Comparison of ENCODE assay signal across 8 mouse cellular contexts in genomic region chr2:26444946-26445665, GRCm38 (mm10). TPM values are rescaled to one million over a fixed set of nuclear protein-coding genes. Genes with fewer than 3 reads are reported as not detected.
DNase-seq lines count a peak whose midpoint lies in the region; ATAC-seq and TF ChIP-seq lines count a peak whose summit lies in the region.

Gene Sec16a (minus strand): TSS chr2:26445216.

- DNase-seq in c-Kit-positive CD71-positive TER-119-positive erythroid progenitor cells, embryonic 14.5 days (ENCODE audit: low spot score): peak; percentile 100
- peak; percentile 100 for DNase-seq in heart, postnatal 0 days (ENCODE audit: low spot score)
- peak; percentile 100 for DNase-seq in kidney, postnatal 4 days

- H3K4me1 ChIP-seq in E14TG2a.4 (replicated peaks; ENCODE audit: low read depth, low read length): peaks cover 80% of the 10 kb centered on the region
- peaks cover 37% of the 10 kb centered on the region for H3K4me1 ChIP-seq in forebrain, embryonic 12.5 days
- H3K4me1 ChIP-seq in heart, postnatal 0 days (ENCODE audit: control insufficient read depth, insufficient read depth): peaks cover 27% of the 10 kb centered on the region
- peaks cover 28% of the 10 kb centered on the region for H3K4me1 ChIP-seq in liver, embryonic 16.5 days (ENCODE audit: control insufficient read depth, low read depth, low read length)
- peaks cover 60% of the 10 kb centered on the region for H3K4me1 ChIP-seq in neural tube, embryonic 13.5 days (replicated peaks)
- peaks cover 4% of the 10 kb centered on the region for H3K4me1 ChIP-seq in testis, adult 2 months (ENCODE audit: control insufficient read depth, insufficient read depth, low read length)

- peak within 1 kb of the TSS; percentile 85 for H3K9ac ChIP-seq in forebrain, embryonic 12.5 days
- peak within 1 kb of the TSS; percentile 89 for H3K9ac ChIP-seq in heart, postnatal 0 days (replicated peaks; ENCODE audit: low read depth, low read length)
- peak within 1 kb of the TSS; percentile 84 for H3K9ac ChIP-seq in liver, embryonic 16.5 days (ENCODE audit: low read depth, low read length)
- peak within 1 kb of the TSS; percentile 90 for H3K9ac ChIP-seq in neural tube, embryonic 13.5 days

- peak; percentile 93 for ATAC-seq in forebrain, embryonic 12.5 days (ENCODE audit: low FRiP score)
- peak; percentile 92 for ATAC-seq in heart, postnatal 0 days (ENCODE audit: insufficient read depth, low read depth)
- ATAC-seq in liver, embryonic 16.5 days (ENCODE audit: low read depth): peak; percentile 88
- ATAC-seq in neural tube, embryonic 13.5 days (ENCODE audit: low read depth): peak; percentile 94

- WGBS in forebrain, embryonic 12.5 days: under 1% methylated on average over 55 of the region's 61 CpGs
- under 1% methylated on average over 61 of the region's 61 CpGs for WGBS in heart, postnatal 0 days
- under 1% methylated on average over 61 of the region's 61 CpGs for WGBS in liver, embryonic 16.5 days (ENCODE audit: insufficient replicate concordance)
- 0% methylated on average over 60 of the region's 61 CpGs for WGBS in neural tube, embryonic 13.5 days

- peak within 1 kb of the TSS; percentile 96 for H3K4me3 ChIP-seq in E14TG2a.4 (replicated peaks; ENCODE audit: low read length)
- H3K4me3 ChIP-seq in forebrain, embryonic 12.5 days (replicated peaks): peak within 1 kb of the TSS; percentile 82
- peak within 1 kb of the TSS; percentile 82 for H3K4me3 ChIP-seq in heart, postnatal 0 days (ENCODE audit: low read depth, low read length)
- peak within 1 kb of the TSS; percentile 83 for H3K4me3 ChIP-seq in liver, embryonic 16.5 days (ENCODE audit: low read depth, low read length)
- H3K4me3 ChIP-seq in neural tube, embryonic 13.5 days: peak within 1 kb of the TSS; percentile 89
- peak within 1 kb of the TSS; percentile 81 for H3K4me3 ChIP-seq in testis, adult 2 months (ENCODE audit: control insufficient read depth, low read depth, low read length)

- H3K9me3 ChIP-seq in E14TG2a.4 (ENCODE audit: low read length): no peaks in the 10 kb centered on the region
- no peaks in the 10 kb centered on the region for H3K9me3 ChIP-seq in forebrain, embryonic 12.5 days
- no peaks in the 10 kb centered on the region for H3K9me3 ChIP-seq in heart, postnatal 0 days (replicated peaks; ENCODE audit: control insufficient read depth, low read length)
- no peaks in the 10 kb centered on the region for H3K9me3 ChIP-seq in liver, embryonic 16.5 days (replicated peaks; ENCODE audit: control insufficient read depth, low read length)
- no peaks in the 10 kb centered on the region for H3K9me3 ChIP-seq in neural tube, embryonic 13.5 days

- peak within 1 kb of the TSS; percentile 90 for H3K4me2 ChIP-seq in forebrain, embryonic 12.5 days
- H3K4me2 ChIP-seq in heart, postnatal 0 days (ENCODE audit: low read depth, low read length): peak within 1 kb of the TSS; percentile 88
- peak within 1 kb of the TSS; percentile 98 for H3K4me2 ChIP-seq in liver, embryonic 16.5 days (ENCODE audit: low read depth, low read length)
- H3K4me2 ChIP-seq in neural tube, embryonic 13.5 days: peak within 1 kb of the TSS; percentile 89

- TF ChIP-seq POLR2A in testis, adult 2 months (IDR thresholded peaks at IDR 0.05; ENCODE audit: control insufficient read depth, low read depth, low read length): peak; percentile 57; the same call in 1 of the 2 replicates

- TF ChIP-seq CTCF in E14TG2a.4 (conservative IDR thresholded peaks at IDR 0.05; ENCODE audit: low read length): no peak
- TF ChIP-seq CTCF in heart, postnatal 0 days (IDR thresholded peaks at IDR 0.05; ENCODE audit: low read depth): no peak
- TF ChIP-seq CTCF in testis, adult 2 months (IDR thresholded peaks at IDR 0.05; ENCODE audit: control insufficient read depth, insufficient read depth, insufficient replicate concordance, low read depth, low read length): no peak

- H3K36me3 ChIP-seq in E14TG2a.4 (ENCODE audit: insufficient read depth, low read length): peaks cover 22% of the 10 kb centered on the region
- H3K36me3 ChIP-seq in forebrain, embryonic 12.5 days (replicated peaks): peaks cover 18% of the 10 kb centered on the region
- peaks cover 21% of the 10 kb centered on the region for H3K36me3 ChIP-seq in heart, postnatal 0 days (replicated peaks; ENCODE audit: control insufficient read depth, insufficient read depth, low read length)
- peaks cover 12% of the 10 kb centered on the region for H3K36me3 ChIP-seq in liver, embryonic 16.5 days (ENCODE audit: control insufficient read depth, insufficient read depth)
- peaks cover 17% of the 10 kb centered on the region for H3K36me3 ChIP-seq in neural tube, embryonic 13.5 days
- peaks cover 2% of the 10 kb centered on the region; the same call in 1 of the 2 replicates for H3K36me3 ChIP-seq in testis, adult 2 months (ENCODE audit: control insufficient read depth, insufficient read depth, low read length)

- H3K27me3 ChIP-seq in E14TG2a.4 (ENCODE audit: insufficient read depth, low read length): no peaks in the 10 kb centered on the region
- no peaks in the 10 kb centered on the region for H3K27me3 ChIP-seq in forebrain, embryonic 12.5 days
- no peaks in the 10 kb centered on the region for H3K27me3 ChIP-seq in heart, postnatal 0 days (ENCODE audit: control insufficient read depth, insufficient read depth, low read length)
- H3K27me3 ChIP-seq in liver, embryonic 16.5 days (ENCODE audit: control insufficient read depth, insufficient read depth, low read depth, low read length): no peaks in the 10 kb centered on the region
- no peaks in the 10 kb centered on the region for H3K27me3 ChIP-seq in neural tube, embryonic 13.5 days
- H3K27me3 ChIP-seq in testis, adult 2 months (ENCODE audit: control insufficient read depth, insufficient read depth, low read length): no peaks in the 10 kb centered on the region

- peak within 1 kb of the TSS; percentile 88 for H3K27ac ChIP-seq in forebrain, embryonic 12.5 days
- peak within 1 kb of the TSS; percentile 97 for H3K27ac ChIP-seq in heart, postnatal 0 days (ENCODE audit: low read depth)
- H3K27ac ChIP-seq in liver, embryonic 16.5 days (ENCODE audit: low read length): peak within 1 kb of the TSS; percentile 93
- peak within 1 kb of the TSS; percentile 94 for H3K27ac ChIP-seq in neural tube, embryonic 13.5 days (replicated peaks)
- peak within 1 kb of the TSS; percentile 96 for H3K27ac ChIP-seq in testis, adult 2 months (ENCODE audit: control insufficient read depth, insufficient read depth, low read depth, low read length)

- TF ChIP-seq EP300 in heart, postnatal 0 days (IDR thresholded peaks at IDR 0.05; ENCODE audit: low read depth): 0 out of 2 replicates have a peak, but pooled peaks have one; percentile 14

RNA-seq across cellular contexts. Expression of gene Sec16a, which starts in this region (rescaled TPM):
- 30.0 and 33.9 TPM in 2 replicates for polyA plus RNA-seq in forebrain, embryonic 12.5 days (2016; fragmentation: Nextera tagmentation; extraction: Ambion mirVana)
- 48.3 and 49.0 TPM in 2 replicates for total RNA-seq in heart, postnatal 0 days (2014; rRNA removed; ENCODE audit: low replicate concordance)
- polyA plus RNA-seq in heart, postnatal 0 days (2015; fragmentation: Nextera tagmentation; extraction: Ambion mirVana): 7.1 and 7.5 TPM in 2 replicates
- polyA plus RNA-seq in liver, embryonic 16.5 days (2015; fragmentation: Nextera tagmentation; extraction: Ambion mirVana): 9.3 and 12.4 TPM in 2 replicates
- polyA plus RNA-seq in neural tube, embryonic 13.5 days (2015; fragmentation: Nextera tagmentation; extraction: Ambion mirVana): 18.4 and 20.7 TPM in 2 replicates
- 58.1 and 58.6 TPM in 2 replicates for polyA plus RNA-seq in testis, adult 2 months (2012; rRNA removed)

Comparison
In these comparisons a context has a peak if more than half of its experiments do, and no peak if none do; other contexts are left out.
1. Peak in every context shown above with its lines: DNase-seq, ATAC-seq, H3K4me3 ChIP-seq and H3K27ac ChIP-seq.